ENCODE assay signal across 8 mouse cellular contexts in the genomic region with DNA sequence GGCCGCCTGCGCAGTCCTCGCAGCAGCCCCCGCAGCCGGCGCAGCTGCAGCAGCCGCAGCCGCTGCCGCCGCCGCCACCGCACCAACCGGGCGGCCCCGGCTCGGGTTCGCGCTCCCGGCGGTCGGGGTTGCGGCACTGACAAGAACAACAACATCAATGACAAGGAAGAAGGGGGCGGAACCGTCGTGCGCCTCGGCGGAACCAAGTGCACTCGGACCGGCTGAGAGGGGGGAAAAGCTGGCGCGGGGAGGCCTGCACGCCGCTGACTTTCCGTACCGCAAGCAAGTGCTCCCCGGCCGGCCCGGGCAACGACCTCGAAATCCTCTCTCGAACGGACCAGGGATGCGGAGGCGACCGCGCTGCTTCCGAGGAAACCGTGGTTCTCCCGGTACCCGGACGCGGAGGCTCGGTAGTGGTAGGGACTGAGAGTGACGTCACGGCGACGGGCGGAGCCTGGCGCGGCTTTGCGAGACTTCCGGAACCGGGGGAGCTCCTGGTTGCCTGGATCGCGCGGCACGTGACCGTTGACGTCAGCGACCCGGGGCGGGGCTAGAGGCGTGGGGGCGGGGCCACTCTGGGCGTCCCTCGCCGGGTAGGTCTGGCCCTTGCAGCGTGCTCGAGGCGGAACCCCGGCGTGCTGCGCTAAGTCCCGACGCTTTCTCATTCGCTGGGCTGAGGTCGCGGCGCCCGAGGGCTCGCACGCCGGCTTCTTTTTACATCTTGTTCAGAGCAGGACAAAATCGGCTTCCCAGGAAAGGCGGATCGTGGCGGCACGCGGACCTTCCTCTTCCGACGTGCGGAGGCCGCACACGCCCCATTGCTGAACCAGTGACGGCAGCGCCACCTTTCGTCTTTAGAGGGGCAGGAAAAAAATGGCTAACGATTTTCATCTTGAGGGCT. TPM values are rescaled to one million over a fixed set of nuclear protein-coding genes. Genes with fewer than 3 reads are reported as not detected.
DNase-seq lines count a peak whose midpoint lies in the region; ATAC-seq and TF ChIP-seq lines count a peak whose summit lies in the region.

A gene (minus strand): TSS at position 401 of the 901 bp plus-strand sequence.

- peaks cover 30% of the 10 kb centered on the region for H3K4me1 ChIP-seq in hindbrain, embryonic 13.5 days (replicated peaks)

- CTCF ChIA-PET in Patski (lab: Charles Lee) = interaction anchor here (0.7 to 0.8 kb wide), 2 partner anchors 13 to 40 kb away, joined by 3 to 4 read pairs; no protein-coding TSS in a partner anchor

- DNase-seq in Patski (ENCODE audit: low read depth, low spot score) = peak; percentile 84
- peak; percentile 99 for DNase-seq in cerebellum, postnatal 14 days
- DNase-seq in frontal cortex, postnatal 14 days (ENCODE audit: low spot score in 2 of 2) = peak; percentile 94 to 97
- peak; percentile 90 to 96 for DNase-seq in layer of hippocampus, postnatal 25 days (ENCODE audit: extremely low spot score in 1 of 2, low spot score in 1 of 2)
- DNase-seq in lung, postnatal 25 days (ENCODE audit: low spot score) = peak; percentile 96
- peak; percentile 98 for DNase-seq in retina, embryonic 14.5 days (ENCODE audit: low spot score)
- DNase-seq in thymus, postnatal 4 days = peak; percentile 97

- peak within 1 kb of the TSS; percentile 85 for H3K4me2 ChIP-seq in hindbrain, embryonic 13.5 days

- H3K27ac ChIP-seq in hindbrain, embryonic 13.5 days = peak within 1 kb of the TSS; percentile 97

- peak; percentile 92 for TF ChIP-seq CTCF in Patski (IDR thresholded peaks at IDR 0.05)

- WGBS in hindbrain, embryonic 13.5 days = under 1% methylated on average over 102 of the region's 109 CpGs

- H3K27me3 ChIP-seq in Patski = no peaks in the 10 kb centered on the region
- H3K27me3 ChIP-seq in hindbrain, embryonic 13.5 days = no peaks in the 10 kb centered on the region

- ATAC-seq in Patski = peak; percentile 95
- ATAC-seq in hindbrain, embryonic 13.5 days (ENCODE audit: low FRiP score) = peak; percentile 99

- H3K9me3 ChIP-seq in hindbrain, embryonic 13.5 days = no peaks in the 10 kb centered on the region

- in situ Hi-C loops in Patski (cut with MboI; ENCODE audit: low pct_unique_long_range_greater_than_20kb) = no loop called here

- H3K9ac ChIP-seq in hindbrain, embryonic 13.5 days = peak within 1 kb of the TSS; percentile 93

- POLR2A ChIA-PET in Patski (lab: Charles Lee) = interaction anchor here (1.7 kb wide), 1 partner anchor 206 kb away, joined by 4 read pairs; a partner anchor contains a TSS

- H3K36me3 ChIP-seq in hindbrain, embryonic 13.5 days = no peaks in the 10 kb centered on the region

- H3K4me3 ChIP-seq in hindbrain, embryonic 13.5 days = peak within 1 kb of the TSS; percentile 78

RNA-seq across cellular contexts. Expression of the gene that starts here (rescaled TPM):
- 24.2 TPM for polyA plus RNA-seq in Patski (2021)
- polyA plus RNA-seq in hindbrain, embryonic 13.5 days (2015; fragmentation: Nextera tagmentation; extraction: Ambion mirVana) = 6.8 and 7.2 TPM in 2 replicates
- 10 to 100 TPM; 48.7 to 54.6 TPM for total RNA-seq in layer of hippocampus, postnatal 25 days (2021)

Comparison
In these comparisons a context has a peak if more than half of its experiments do, and no peak if none do; other contexts are left out.
1. Peak in every context shown above with its lines: DNase-seq, ATAC-seq, H3K4me3 ChIP-seq and H3K27ac ChIP-seq.